Mouse (Mus musculus) embryonic facial prominence, embryonic 10.5 days (tissue): ENCODE results near the gene Lin9. TPM values are rescaled to one million over a fixed set of nuclear protein-coding genes. Genes with fewer than 3 reads are reported as not detected.
"Not testable (repeated sequence)": the region's sequence is repeated elsewhere in the genome, so short reads cannot be mapped to it uniquely, and the experiment has no call there.

Experiments used
- DNase-seq: peaks from one replicate; pipeline ENCODE4 v3.0.0-alpha.2; 2017; ENCODE audit warnings: low spot score
- H3K27ac ChIP-seq: fragments of 300-500 bp; sonication (generic); replicated peaks from 2 replicates; pipeline ENCODE4 v1.5.1; 2016; ENCODE audit warnings: mild to moderate bottlenecking
- H3K27me3 ChIP-seq: fragments of 300-500 bp; sonication (generic); replicated peaks from 2 replicates; pipeline ENCODE4 v1.6.1; 2016; ENCODE audit warnings: low read depth, mild to moderate bottlenecking; ENCODE audit not compliant: poor library complexity, severe bottlenecking
- H3K36me3 ChIP-seq: fragments of 300-500 bp; sonication (generic); replicated peaks from 2 replicates; pipeline ENCODE4 v1.6.1; 2016; ENCODE audit warnings: mild to moderate bottlenecking, moderate library complexity
- H3K4me1 ChIP-seq: fragments of 300-500 bp; sonication (generic); 2 replicates; pipeline ENCODE4 v1.6.1; 2016
- H3K4me3 ChIP-seq: fragments of 300-500 bp; sonication (generic); 2 replicates; pipeline ENCODE4 v1.5.1; 2016; ENCODE audit warnings: mild to moderate bottlenecking, moderate library complexity
- H3K9me3 ChIP-seq: fragments of 300-500 bp; sonication (generic); 2 replicates; pipeline ENCODE4 v1.6.1; 2016; ENCODE audit warnings: mild to moderate bottlenecking
- WGBS: fragments of 180-500 bp; shearing (Covaris S2); methylation state at CpG from one replicate; pipeline ENCODE4 v1.1.7; 2016; 5-methylcytosine and 5-hydroxymethylcytosine counted together
- polyA plus RNA-seq: library from polyadenylated mRNA; unstranded; fragments of >200 nt; fragmentation: Nextera tagmentation; extraction: Ambion mirVana; gene quantifications from 2 replicates; pipeline ENCODE4 v1.2.1, GENCODE M21; 2016

The Lin9 gene
- polyA plus RNA-seq: 23.5 and 25.4 TPM in 2 replicates

- H3K4me3 ChIP-seq: peak within 1 kb of the TSS; percentile 86
- H3K36me3 ChIP-seq: peaks cover 24% of the 10 kb centered on the region
- DNase-seq: peak; percentile 95
- H3K4me1 ChIP-seq: peaks cover 44% of the 10 kb centered on the region
- no peaks in the 10 kb centered on the region for H3K9me3 ChIP-seq
- no peaks in the 10 kb centered on the region for H3K27me3 ChIP-seq
- peak within 1 kb of the TSS; percentile 100 for H3K27ac ChIP-seq
- under 1% methylated on average over 47 of the region's 47 CpGs for WGBS
Measured at GRCm38 (mm10) chr1:180641137-180641517, at the start of gene Lin9. Gene Lin9, plus strand, starts transcription at chr1:180641150.

- no peak overlapping the region for H3K27ac ChIP-seq
- H3K9me3 ChIP-seq: no peaks in the 10 kb centered on the region
- no peaks in the 10 kb centered on the region for H3K27me3 ChIP-seq
- WGBS: 93% methylated on average over 6 of the region's 6 CpGs
- H3K36me3 ChIP-seq: peaks cover 100% of the 10 kb centered on the region
- no peak overlapping the region for H3K4me3 ChIP-seq
- no peaks in the 10 kb centered on the region for H3K4me1 ChIP-seq
- DNase-seq: no peak
Measured at GRCm38 (mm10) chr1:180600578-180600977, 40.4 kb upstream of the Lin9 start.

- no peak overlapping the region for H3K27ac ChIP-seq
- H3K4me1 ChIP-seq: no peaks in the 10 kb centered on the region
- WGBS: 92% methylated on average over 6 of the region's 6 CpGs
- H3K27me3 ChIP-seq: no peaks in the 10 kb centered on the region
- no peak overlapping the region for H3K4me3 ChIP-seq
- DNase-seq: no peak
- no peaks in the 10 kb centered on the region for H3K9me3 ChIP-seq
- H3K36me3 ChIP-seq: peaks cover 89% of the 10 kb centered on the region
Measured at GRCm38 (mm10) chr1:180601806-180602205, 39.1 kb upstream of the Lin9 start.

GRCm38 (mm10) chr1:180604579-180604978 lies 36.4 kb upstream of the Lin9 start:
- WGBS: 81% methylated on average over 4 of the region's 4 CpGs
- no peak for DNase-seq
- Histone ChIP-seq H3K27me3 (no peaks in the 10 kb centered on the region), H3K36me3 (peaks cover 70% of the 10 kb centered on the region), H3K4me1 (no peaks in the 10 kb centered on the region), H3K4me3 (no peak overlapping the region), H3K9me3 (no peaks in the 10 kb centered on the region), H3K27ac (no peak overlapping the region)

GRCm38 (mm10) chr1:180606106-180606505 lies 34.8 kb upstream of the Lin9 start:
- Histone ChIP-seq H3K9me3 (no peaks in the 10 kb centered on the region), H3K27ac (no peak overlapping the region), H3K36me3 (peaks cover 55% of the 10 kb centered on the region), H3K4me1 (no peaks in the 10 kb centered on the region), H3K4me3 (no peak overlapping the region), H3K27me3 (no peaks in the 10 kb centered on the region)
- DNase-seq: no peak
- WGBS: 83% methylated on average over 3 of the region's 3 CpGs

GRCm38 (mm10) chr1:180606796-180607577 lies 34.0 kb upstream of the Lin9 start:
- H3K36me3 ChIP-seq: peaks cover 46% of the 10 kb centered on the region
- no peaks in the 10 kb centered on the region; the same call in 1 of the 2 replicates for H3K9me3 ChIP-seq
- H3K4me3 ChIP-seq: no peak overlapping the region
- H3K27ac ChIP-seq: no peak overlapping the region
- DNase-seq: no peak
- WGBS: 84% methylated on average over 10 of the region's 10 CpGs
- H3K4me1 ChIP-seq: no peaks in the 10 kb centered on the region
- H3K27me3 ChIP-seq: no peaks in the 10 kb centered on the region

GRCm38 (mm10) chr1:180607578-180607879 lies 33.4 kb upstream of the Lin9 start:
- no peaks in the 10 kb centered on the region for H3K27me3 ChIP-seq
- DNase-seq: no peak
- no peak overlapping the region for H3K27ac ChIP-seq
- WGBS: 87% methylated on average over 2 of the region's 2 CpGs
- H3K4me1 ChIP-seq: no peaks in the 10 kb centered on the region
- H3K36me3 ChIP-seq: peaks cover 41% of the 10 kb centered on the region
- no peak overlapping the region for H3K4me3 ChIP-seq
- no peaks in the 10 kb centered on the region; the same call in 1 of the 2 replicates for H3K9me3 ChIP-seq

DNA sequence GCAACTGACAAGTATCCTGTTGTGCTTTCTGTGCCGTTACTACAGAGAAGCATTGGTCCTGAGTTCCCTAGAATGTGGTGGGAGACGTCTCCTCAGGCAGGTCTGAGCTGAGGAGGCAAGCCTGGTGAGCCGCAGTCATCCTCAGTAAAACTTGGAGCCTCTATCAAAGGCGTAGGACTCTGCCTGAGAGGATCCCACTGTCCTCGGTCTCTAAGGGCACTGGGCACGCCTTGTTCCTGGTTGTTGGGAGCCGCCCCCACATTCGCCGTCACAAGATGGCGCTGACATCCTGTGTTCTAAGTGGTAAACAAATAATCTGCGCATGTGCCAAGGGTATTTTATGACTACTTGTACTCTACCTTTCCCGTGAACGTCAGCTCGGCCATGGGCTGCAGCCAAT lies 29.1 kb upstream of the Lin9 start:
- not testable (repeated sequence) for H3K27me3 ChIP-seq, H3K36me3 ChIP-seq, H3K4me1 ChIP-seq, H3K9me3 ChIP-seq, H3K4me3 ChIP-seq, H3K27ac ChIP-seq, DNase-seq
- 94% methylated on average over 11 of the region's 14 CpGs for WGBS

DNA sequence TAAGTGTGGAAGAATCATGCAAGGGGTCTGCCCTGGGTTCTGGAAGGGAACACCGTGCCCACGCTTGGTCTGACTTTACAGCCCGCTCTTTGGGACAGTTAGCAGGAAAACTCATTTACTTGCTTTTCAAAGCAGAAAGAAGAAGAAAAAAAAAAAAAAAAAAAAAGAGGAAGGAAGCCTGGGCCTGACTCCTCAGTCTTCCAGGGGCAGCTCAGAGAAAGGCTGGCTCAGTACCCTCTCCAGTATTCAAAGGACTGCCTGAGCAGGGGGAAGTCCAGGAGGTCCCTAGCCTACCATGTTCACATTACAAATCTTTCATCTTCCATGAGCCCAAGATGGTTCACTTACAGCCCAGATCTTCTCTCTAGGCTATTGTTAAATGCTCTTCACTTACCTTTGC lies 24.2 kb upstream of the Lin9 start:
- H3K4me3 ChIP-seq: no peak overlapping the region
- no peaks in the 10 kb centered on the region for H3K4me1 ChIP-seq
- H3K36me3 ChIP-seq: no peaks in the 10 kb centered on the region
- H3K9me3 ChIP-seq: no peaks in the 10 kb centered on the region
- DNase-seq: no peak
- 95% methylated on average over 3 of the region's 3 CpGs for WGBS
- H3K27ac ChIP-seq: no peak overlapping the region
- H3K27me3 ChIP-seq: no peaks in the 10 kb centered on the region

GRCm38 (mm10) chr1:180622389-180622788 lies 18.6 kb upstream of the Lin9 start:
- Histone ChIP-seq H3K4me3 (no peak overlapping the region), H3K9me3 (0 out of 2 replicates have a peak, but pooled peaks cover 4% of the 10 kb centered on the region), H3K27ac (no peak overlapping the region), H3K36me3 (no peaks in the 10 kb centered on the region), H3K27me3 (no peaks in the 10 kb centered on the region), H3K4me1 (0 out of 2 replicates have a peak, but pooled peaks cover under 1% of the 10 kb centered on the region)
- DNase-seq: no peak
- 89% methylated on average over 4 of the region's 4 CpGs for WGBS

GRCm38 (mm10) chr1:180623911-180624310 lies 17.0 kb upstream of the Lin9 start:
- H3K27me3 ChIP-seq: no peaks in the 10 kb centered on the region
- no peak overlapping the region for H3K4me3 ChIP-seq
- peaks cover 9% of the 10 kb centered on the region for H3K4me1 ChIP-seq
- H3K27ac ChIP-seq: no peak overlapping the region
- no peaks in the 10 kb centered on the region for H3K36me3 ChIP-seq
- 0 out of 2 replicates have a peak, but pooled peaks cover 4% of the 10 kb centered on the region for H3K9me3 ChIP-seq
- 88% methylated on average over 2 of the region's 2 CpGs for WGBS
- DNase-seq: no peak

GRCm38 (mm10) chr1:180626141-180626540 lies 14.8 kb upstream of the Lin9 start:
- DNase-seq: no peak

GRCm38 (mm10) chr1:180637796-180638195 lies 3.2 kb upstream of the Lin9 start:
- peaks cover 25% of the 10 kb centered on the region for H3K4me1 ChIP-seq
- not testable (repeated sequence) for DNase-seq, H3K36me3 ChIP-seq, H3K27me3 ChIP-seq, H3K4me3 ChIP-seq, H3K27ac ChIP-seq, H3K9me3 ChIP-seq
- 87% methylated on average over 2 of the region's 2 CpGs for WGBS

More at GRCm38 (mm10) chr1:180626141-180626540, 14.8 kb upstream of the Lin9 start:
- H3K27ac ChIP-seq: no peak overlapping the region
- 84% methylated on average over 2 of the region's 2 CpGs for WGBS
- H3K27me3 ChIP-seq: no peaks in the 10 kb centered on the region
- H3K4me1 ChIP-seq: peaks cover 9% of the 10 kb centered on the region
- H3K4me3 ChIP-seq: no peak overlapping the region
- H3K9me3 ChIP-seq: 0 out of 2 replicates have a peak, but pooled peaks cover 4% of the 10 kb centered on the region
- no peaks in the 10 kb centered on the region for H3K36me3 ChIP-seq
